Mouse (Mus musculus): ENCODE data around the gene Il25. TPM values are rescaled to one million over a fixed set of nuclear protein-coding genes. Genes with fewer than 3 reads are reported as not detected.
A peak's percentile ranks its signal among the peaks of the same experiment; 100 is the strongest.

The Il25 gene
- not detected in 2 replicates for polyA plus RNA-seq (2011; ENCODE audit: insufficient read length, low read depth, missing spikeins)

DNA sequence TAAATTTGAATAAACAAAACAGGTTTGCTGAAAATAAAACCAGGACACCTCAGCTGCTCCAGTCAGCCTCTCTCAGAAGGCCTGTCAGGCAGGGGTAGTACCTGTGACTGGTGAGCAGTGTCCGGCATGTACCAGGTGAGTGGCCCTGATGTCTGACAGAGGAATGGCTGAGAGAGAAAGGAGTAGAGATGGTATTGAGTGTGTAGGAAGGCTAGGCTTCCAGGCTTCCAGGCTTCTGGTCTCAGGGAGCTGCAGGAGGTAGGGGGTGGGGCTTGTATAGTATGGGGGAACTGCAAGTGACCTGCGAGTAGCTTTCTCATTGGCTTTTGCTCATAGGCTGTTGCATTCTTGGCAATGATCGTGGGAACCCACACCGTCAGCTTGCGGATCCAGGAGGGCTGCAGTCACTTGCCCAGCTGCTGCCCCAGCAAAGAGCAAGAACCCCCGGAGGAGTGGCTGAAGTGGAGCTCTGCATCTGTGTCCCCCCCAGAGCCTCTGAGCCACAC, at the start of gene Il25:
TSS of gene Il25 (plus strand) at position 51 of the 506 bp plus-strand sequence.
- TF ChIP-seq CTCF (IDR thresholded peaks at IDR 0.05; ENCODE audit: borderline replicate concordance, insufficient read depth, low read length) (no peak), POLR2A (IDR thresholded peaks at IDR 0.05; ENCODE audit: low read depth, low read length) (no peak)
- Histone ChIP-seq H3K4me3 (ENCODE audit: insufficient read depth, low read length) (no peak within 1 kb of the TSS), H3K27ac (ENCODE audit: insufficient read depth, low read length) (no peak within 1 kb of the TSS)

DNA sequence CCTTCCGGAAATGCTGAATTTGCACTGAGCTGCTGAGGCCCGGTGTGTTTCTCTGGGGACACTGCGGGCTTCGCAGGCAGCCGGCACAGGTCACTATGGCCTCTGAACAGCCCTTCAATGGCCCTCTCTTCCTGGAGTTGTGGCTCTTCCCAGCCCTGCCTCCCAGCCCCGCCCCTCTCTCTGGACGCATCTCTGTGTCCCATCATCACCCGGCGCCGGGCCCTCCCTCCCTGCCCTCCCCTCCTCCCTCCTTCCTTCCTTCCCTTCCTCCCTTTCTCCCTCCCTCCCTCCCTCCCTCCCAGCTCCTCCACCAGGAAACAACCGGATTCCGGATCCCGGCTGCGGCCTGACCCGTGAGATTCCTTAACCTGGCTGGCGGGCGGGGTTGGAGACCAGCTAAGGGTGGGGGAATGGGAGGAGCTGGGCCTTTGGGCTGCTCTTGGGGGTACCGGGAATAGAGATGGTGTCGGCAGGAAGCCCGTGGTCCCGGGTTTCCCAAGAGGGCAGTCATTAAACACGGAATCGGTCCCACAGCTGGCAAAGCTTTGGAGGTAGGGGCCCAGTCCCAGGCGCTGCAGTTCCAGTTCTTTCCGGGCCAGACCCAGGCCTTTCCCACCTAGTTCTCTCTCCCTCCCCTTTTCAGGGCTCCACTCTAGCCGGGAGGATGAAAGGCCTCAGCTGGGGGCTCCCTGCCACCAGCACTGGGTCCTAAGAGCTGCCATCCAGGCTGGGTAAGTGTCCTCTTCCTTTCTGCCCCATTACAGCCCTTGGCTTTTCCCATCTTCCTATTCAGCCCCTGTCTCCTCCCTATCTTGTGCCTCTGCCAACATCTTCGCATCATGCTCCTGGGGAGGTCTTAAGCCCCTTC, 49.1 kb upstream of the Il25 start, which contains the start of the genes Bcl2l2 and Gm20521:
TSS of gene Bcl2l2 (plus strand) at position 224 of the 868 bp plus-strand sequence.
TSS of gene Gm20521 (plus strand) at position 288 of the 868 bp plus-strand sequence.
- TF ChIP-seq POLR2A (IDR thresholded peaks at IDR 0.05; ENCODE audit: low read depth, low read length) (peak; percentile 93), CTCF (IDR thresholded peaks at IDR 0.05; ENCODE audit: borderline replicate concordance, insufficient read depth, low read length) (no peak)
- Histone ChIP-seq H3K27ac (ENCODE audit: insufficient read depth, low read length) (peak within 1 kb of the TSS; percentile 94), H3K4me1 (ENCODE audit: control insufficient read depth, insufficient read depth, low read length) (peaks cover 14% of the 10 kb centered on the region), H3K4me3 (ENCODE audit: insufficient read depth, low read length) (peak within 1 kb of the TSS; percentile 97)

More for the DNA sequence above, at the start of gene Il25:
- peaks cover 6% of the 10 kb centered on the region; the same call in 1 of the 2 replicates for H3K4me1 ChIP-seq (ENCODE audit: control insufficient read depth, insufficient read depth, low read length)

DNA sequence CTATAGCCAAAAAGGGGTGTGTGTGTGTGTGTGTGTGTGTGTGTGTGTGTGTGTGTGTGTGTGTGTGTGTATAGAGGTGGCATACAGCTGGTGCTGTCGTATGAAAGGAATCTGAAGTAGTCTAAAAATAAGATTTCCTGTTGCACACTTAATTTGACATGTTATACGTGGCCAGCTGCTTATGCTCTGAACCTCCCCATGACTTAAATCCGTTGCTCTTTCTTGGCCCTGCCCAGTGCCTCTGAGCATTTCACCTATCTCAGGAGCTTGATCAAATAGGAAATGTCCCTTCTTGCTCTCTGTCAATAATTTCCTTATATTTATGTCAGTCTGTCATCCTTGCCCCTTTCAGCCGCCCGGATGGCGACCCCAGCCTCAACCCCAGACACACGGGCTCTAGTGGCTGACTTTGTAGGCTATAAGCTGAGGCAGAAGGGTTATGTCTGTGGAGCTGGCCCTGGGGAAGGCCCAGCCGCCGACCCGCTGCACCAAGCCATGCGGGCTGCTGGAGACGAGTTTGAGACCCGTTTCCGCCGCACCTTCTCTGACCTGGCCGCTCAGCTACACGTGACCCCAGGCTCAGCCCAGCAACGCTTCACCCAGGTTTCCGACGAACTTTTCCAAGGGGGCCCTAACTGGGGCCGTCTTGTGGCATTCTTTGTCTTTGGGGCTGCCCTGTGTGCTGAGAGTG, 48.3 kb upstream of the Il25 start:
- Histone ChIP-seq H3K27ac (ENCODE audit: insufficient read depth, low read length) (peak overlapping the region; percentile 94), H3K4me1 (ENCODE audit: control insufficient read depth, insufficient read depth, low read length) (peaks cover 14% of the 10 kb centered on the region), H3K4me3 (ENCODE audit: insufficient read depth, low read length) (peak overlapping the region; percentile 97)
- TF ChIP-seq POLR2A (IDR thresholded peaks at IDR 0.05; ENCODE audit: low read depth, low read length) (no peak), CTCF (IDR thresholded peaks at IDR 0.05; ENCODE audit: borderline replicate concordance, insufficient read depth, low read length) (no peak)

DNA sequence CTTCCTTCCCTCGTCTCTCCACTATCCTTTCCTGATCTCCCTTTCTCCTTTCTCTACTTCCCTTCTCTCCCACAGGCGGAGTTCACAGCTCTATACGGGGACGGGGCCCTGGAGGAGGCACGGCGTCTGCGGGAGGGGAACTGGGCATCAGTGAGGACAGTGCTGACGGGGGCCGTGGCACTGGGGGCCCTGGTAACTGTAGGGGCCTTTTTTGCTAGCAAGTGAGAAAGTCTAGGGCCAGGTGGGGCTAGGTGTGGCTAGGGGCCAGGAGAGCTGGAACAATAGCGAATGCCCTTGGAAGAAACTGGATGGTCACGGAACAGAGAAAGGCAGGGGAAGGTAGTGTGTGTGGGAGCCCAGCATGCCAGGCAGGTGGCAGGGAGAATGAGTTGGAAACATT, 47.2 kb upstream of the Il25 start:
- H3K4me1 ChIP-seq (ENCODE audit: control insufficient read depth, insufficient read depth, low read length) = peaks cover 14% of the 10 kb centered on the region
- no peak overlapping the region for H3K27ac ChIP-seq (ENCODE audit: insufficient read depth, low read length)
- peak overlapping the region; percentile 97; the same call in 1 of the 2 replicates for H3K4me3 ChIP-seq (ENCODE audit: insufficient read depth, low read length)
- no peak for TF ChIP-seq CTCF (IDR thresholded peaks at IDR 0.05; ENCODE audit: borderline replicate concordance, insufficient read depth, low read length)
- no peak for TF ChIP-seq POLR2A (IDR thresholded peaks at IDR 0.05; ENCODE audit: low read depth, low read length)

DNA sequence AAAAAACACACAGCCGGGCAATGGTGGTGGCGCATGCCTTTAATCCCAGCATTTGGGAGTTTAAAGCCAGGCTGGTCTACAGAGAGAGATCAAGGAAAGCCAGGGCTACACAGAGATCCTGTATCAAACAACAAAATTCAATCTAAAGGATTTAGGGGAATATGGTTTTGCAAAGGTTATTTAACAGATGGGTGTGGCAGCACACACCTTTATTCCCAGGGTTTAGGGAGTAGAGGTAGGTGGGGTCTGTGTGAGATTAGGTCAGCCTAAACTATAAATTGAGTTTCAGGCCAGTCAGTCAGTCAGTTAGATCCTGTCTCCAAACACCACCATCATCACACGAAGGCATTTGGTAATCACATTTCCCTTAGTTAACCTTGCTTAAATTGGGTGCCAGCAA, 40.3 kb upstream of the Il25 start, which contains the start of gene Pabpn1:
TSS of gene Pabpn1 (plus strand) at position 301 of the 400 bp plus-strand sequence.
- H3K4me3 ChIP-seq (ENCODE audit: insufficient read depth, low read length) = peak within 1 kb of the TSS; percentile 34; the same call in 1 of the 2 replicates
- TF ChIP-seq CTCF (IDR thresholded peaks at IDR 0.05; ENCODE audit: borderline replicate concordance, insufficient read depth, low read length) (no peak), POLR2A (IDR thresholded peaks at IDR 0.05; ENCODE audit: low read depth, low read length) (no peak)
- peaks cover 1% of the 10 kb centered on the region for H3K4me1 ChIP-seq (ENCODE audit: control insufficient read depth, insufficient read depth, low read length)
- H3K27ac ChIP-seq (ENCODE audit: insufficient read depth, low read length) = peak within 1 kb of the TSS; percentile 29; the same call in 1 of the 2 replicates

DNA sequence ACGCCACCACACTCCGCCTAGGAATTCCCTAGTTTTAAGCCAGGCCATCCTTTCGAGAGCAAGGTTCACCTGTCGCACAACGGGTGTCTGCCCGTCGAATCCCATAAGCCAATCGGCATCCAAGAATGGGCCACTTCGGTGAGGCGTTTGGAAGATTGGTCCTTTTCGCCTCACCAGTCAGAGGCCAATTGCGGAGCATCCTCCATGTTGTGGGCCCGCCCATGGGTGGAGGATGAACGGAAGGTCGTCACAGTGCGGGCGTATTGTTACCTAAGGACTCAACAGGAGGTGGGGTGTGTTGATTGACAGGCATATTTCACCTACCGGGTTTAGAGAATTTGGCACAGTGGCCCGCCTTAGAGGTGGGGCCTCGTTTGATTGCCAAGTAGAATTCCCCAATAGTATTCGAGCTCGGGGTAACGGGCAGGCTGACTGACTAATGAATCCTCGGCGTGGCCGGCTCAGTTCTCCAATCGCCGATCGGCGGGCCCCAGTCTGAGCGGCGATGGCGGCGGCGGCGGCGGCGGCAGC, 38.8 kb upstream of the Il25 start:
- no peak for TF ChIP-seq CTCF (IDR thresholded peaks at IDR 0.05; ENCODE audit: borderline replicate concordance, insufficient read depth, low read length)
- TF ChIP-seq POLR2A (IDR thresholded peaks at IDR 0.05; ENCODE audit: low read depth, low read length) = peak; percentile 77
- H3K4me3 ChIP-seq (ENCODE audit: insufficient read depth, low read length) = peak overlapping the region; percentile 34; the same call in 1 of the 2 replicates
- H3K4me1 ChIP-seq (ENCODE audit: control insufficient read depth, insufficient read depth, low read length) = peaks cover 3% of the 10 kb centered on the region
- peak overlapping the region; percentile 29; the same call in 1 of the 2 replicates for H3K27ac ChIP-seq (ENCODE audit: insufficient read depth, low read length)

DNA sequence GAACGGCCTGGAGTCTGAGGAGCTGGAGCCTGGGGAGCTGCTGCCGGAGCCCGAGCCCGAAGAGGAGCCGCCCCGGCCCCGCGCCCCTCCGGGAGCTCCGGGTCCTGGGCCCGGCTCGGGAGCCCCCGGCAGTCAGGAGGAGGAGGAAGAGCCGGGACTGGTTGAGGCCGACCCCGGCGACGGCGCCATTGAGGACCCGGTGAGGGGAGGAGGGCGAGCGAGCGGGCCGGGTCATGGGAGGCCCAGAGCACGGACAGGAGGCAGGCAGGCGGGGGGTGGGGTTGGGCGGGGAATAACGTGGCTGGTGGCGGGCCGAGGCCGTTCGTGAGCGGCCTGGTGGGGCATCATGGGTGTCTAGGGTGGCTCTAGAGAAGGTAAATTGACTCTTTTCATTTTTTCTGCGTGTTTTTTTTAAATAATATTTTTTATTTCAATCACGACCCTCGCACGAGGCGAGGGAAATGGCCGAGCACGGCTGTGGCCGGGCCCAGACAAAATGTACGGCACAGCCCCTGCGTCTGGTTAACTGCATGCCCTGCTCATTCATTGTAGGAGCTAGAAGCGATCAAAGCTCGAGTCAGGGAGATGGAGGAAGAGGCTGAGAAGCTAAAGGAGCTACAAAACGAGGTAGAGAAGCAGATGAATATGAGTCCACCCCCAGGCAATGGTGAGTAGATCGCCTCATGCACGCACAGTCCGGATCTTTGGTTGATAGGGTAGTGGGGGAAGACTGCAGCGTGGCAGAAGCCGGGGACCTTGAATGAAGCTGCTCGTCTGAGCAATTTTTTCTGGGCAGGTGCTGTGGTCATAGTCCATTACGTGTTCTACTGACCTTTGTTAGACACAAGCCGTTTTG, 38.0 kb upstream of the Il25 start:
- H3K4me1 ChIP-seq (ENCODE audit: control insufficient read depth, insufficient read depth, low read length) = peaks cover 3% of the 10 kb centered on the region
- TF ChIP-seq CTCF (IDR thresholded peaks at IDR 0.05; ENCODE audit: borderline replicate concordance, insufficient read depth, low read length) (no peak), POLR2A (IDR thresholded peaks at IDR 0.05; ENCODE audit: low read depth, low read length) (peak; percentile 18; the same call in 1 of the 2 replicates)
- H3K4me3 ChIP-seq (ENCODE audit: insufficient read depth, low read length) = peak overlapping the region; percentile 85
- H3K27ac ChIP-seq (ENCODE audit: insufficient read depth, low read length) = peak overlapping the region; percentile 74

DNA sequence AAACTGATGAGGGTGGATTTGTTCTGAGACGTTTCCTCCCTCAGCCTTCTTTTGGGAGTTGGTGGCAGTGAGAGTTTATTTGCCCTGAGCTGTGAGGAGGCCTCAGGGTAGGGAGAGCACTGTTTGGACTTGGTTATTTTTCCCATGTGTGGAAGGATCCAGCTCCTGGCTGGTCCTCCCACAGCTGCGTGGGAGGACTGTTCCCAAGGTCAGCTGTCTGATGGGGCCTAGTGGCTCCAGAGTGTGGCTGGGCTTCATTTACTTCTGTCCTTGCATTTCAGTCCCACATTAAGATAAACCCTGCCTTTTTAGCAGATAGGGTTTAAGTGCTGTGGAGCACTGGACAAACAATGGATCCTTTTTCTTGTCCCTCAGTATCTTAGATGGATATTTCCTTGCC, 35.0 kb upstream of the Il25 start:
- TF ChIP-seq CTCF (IDR thresholded peaks at IDR 0.05; ENCODE audit: borderline replicate concordance, insufficient read depth, low read length) = no peak
- TF ChIP-seq POLR2A (IDR thresholded peaks at IDR 0.05; ENCODE audit: low read depth, low read length) = no peak
- peaks cover 3% of the 10 kb centered on the region for H3K4me1 ChIP-seq (ENCODE audit: control insufficient read depth, insufficient read depth, low read length)
- no peak overlapping the region for H3K27ac ChIP-seq (ENCODE audit: insufficient read depth, low read length)
- H3K4me3 ChIP-seq (ENCODE audit: insufficient read depth, low read length) = no peak overlapping the region
